Mouse (Mus musculus) CH12.LX (cell line): Measurements from ENCODE around the gene Igsf8. TPM values are rescaled to one million over a fixed set of nuclear protein-coding genes. Genes with fewer than 3 reads are reported as not detected.

Experiments used
- DNase-seq: peaks from one replicate; pipeline ENCODE4 v3.0.0-alpha.2; 2013; ENCODE audit errors: extremely low read depth
- H3K27ac ChIP-seq: 2 replicates; pipeline ENCODE4 v1.5.1; 2012; ENCODE audit warnings: low read depth, mild to moderate bottlenecking, control low read depth, moderate library complexity; ENCODE audit not compliant: insufficient read depth
- H3K27me3 ChIP-seq: replicated peaks from 2 replicates; pipeline ENCODE3; 2012; ENCODE audit warnings: inconsistent platforms
- H3K36me3 ChIP-seq, 2 experiments: replicated peaks in 1 of 2; 2 replicates each; pipeline versions ENCODE3 to v1.6.1; 2012; ENCODE audit warnings: inconsistent platforms in 1 of 2, low read length in 1 of 2, mild to moderate bottlenecking in 1 of 2, mixed read lengths in 1 of 2, moderate library complexity in 1 of 2; ENCODE audit not compliant: control insufficient read depth in 1 of 2, insufficient read depth in 1 of 2
- H3K4me1 ChIP-seq, 2 experiments: 2 replicates each; pipeline ENCODE4 v1.6.1; 2012; ENCODE audit warnings: inconsistent platforms in 1 of 2, moderate library complexity in 1 of 2; ENCODE audit not compliant: insufficient read depth in 2 of 2, control insufficient read depth in 1 of 2
- H3K4me2 ChIP-seq: 2 replicates; pipeline ENCODE4 v1.6.1; 2012; ENCODE audit warnings: low read depth, mild to moderate bottlenecking, control low read depth; ENCODE audit not compliant: poor library complexity, insufficient read depth, severe bottlenecking
- H3K4me3 ChIP-seq, 3 experiments: fragments of 150-350 bp in 1 of 3; sonication (generic) in 1 of 3; replicated peaks in 1 of 3; 2 replicates each; pipeline versions ENCODE3 to v1.5.1; 2011 to 2012; ENCODE audit warnings: low read depth in 2 of 3, low read length in 2 of 3, mild to moderate bottlenecking in 2 of 3, moderate library complexity in 2 of 3, control low read depth in 1 of 3, improper control_type of control experiment in 1 of 3, inconsistent platforms in 1 of 3, mixed read lengths in 1 of 3; ENCODE audit not compliant: poor library complexity in 1 of 3
- H3K79me2 ChIP-seq: replicated peaks from 2 replicates; pipeline ENCODE4 v1.6.1; 2012; ENCODE audit warnings: mild to moderate bottlenecking, moderate library complexity; ENCODE audit not compliant: control insufficient read depth, poor library complexity, insufficient read depth, severe bottlenecking; ENCODE audit errors: extremely low read depth
- H3K9ac ChIP-seq: 2 replicates; pipeline ENCODE4 v1.6.1; 2012; ENCODE audit warnings: low read depth, mild to moderate bottlenecking, control low read depth, moderate library complexity; ENCODE audit not compliant: insufficient read depth
- H3K9me3 ChIP-seq: replicated peaks from 2 replicates; pipeline ENCODE3; 2012; ENCODE audit warnings: low read length, inconsistent platforms, mixed read lengths
- BHLHE40 ChIP-seq: IDR thresholded peaks from 2 replicates; pipeline ENCODE4 v1.6.1; 2011; ENCODE audit warnings: mild to moderate bottlenecking, low read depth, low read length, improper control_type of control experiment
- CHD1 ChIP-seq: IDR thresholded peaks from 2 replicates; pipeline ENCODE4 v1.6.1; 2012; ENCODE audit warnings: low read depth, low read length, improper control_type of control experiment, inconsistent platforms
- CHD2 ChIP-seq: IDR thresholded peaks from 2 replicates; pipeline ENCODE4 v1.6.1; 2011; ENCODE audit warnings: low read length, improper control_type of control experiment
- E2F4 ChIP-seq: IDR thresholded peaks from 2 replicates; pipeline ENCODE4 v1.6.1; 2011; ENCODE audit warnings: low read depth, low read length, improper control_type of control experiment; ENCODE audit not compliant: insufficient replicate concordance
- EP300 ChIP-seq: IDR thresholded peaks from 2 replicates; pipeline ENCODE4 v1.6.1; 2011; ENCODE audit warnings: low read length, improper control_type of control experiment
- ETS1 ChIP-seq: conservative IDR thresholded peaks from 2 replicates; pipeline ENCODE4 v1.6.1; 2012; ENCODE audit warnings: low read depth, mild to moderate bottlenecking, inconsistent platforms, low read length, improper control_type of control experiment, moderate library complexity
- HCFC1 ChIP-seq: IDR thresholded peaks from 2 replicates; pipeline ENCODE4 v1.6.1; 2012; ENCODE audit warnings: low read depth, mild to moderate bottlenecking, inconsistent platforms, low read length, improper control_type of control experiment
- JUN ChIP-seq: IDR thresholded peaks from 2 replicates; pipeline ENCODE4 v1.6.1; 2011; ENCODE audit warnings: low read depth, mild to moderate bottlenecking, low read length, improper control_type of control experiment, moderate library complexity; ENCODE audit not compliant: insufficient read depth
- KAT2A ChIP-seq: IDR thresholded peaks from 2 replicates; pipeline ENCODE4 v1.6.1; 2012; ENCODE audit warnings: low read length, improper control_type of control experiment, inconsistent platforms; ENCODE audit not compliant: insufficient replicate concordance
- MAFK ChIP-seq: IDR thresholded peaks from 2 replicates; pipeline ENCODE4 v1.6.1; 2011; ENCODE audit warnings: low read length, improper control_type of control experiment; ENCODE audit not compliant: insufficient replicate concordance
- MAX ChIP-seq: IDR thresholded peaks from 2 replicates; pipeline ENCODE4 v1.6.1; 2011; ENCODE audit warnings: low read length, improper control_type of control experiment
- MAZ ChIP-seq: IDR thresholded peaks from 2 replicates; pipeline ENCODE4 v1.6.1; 2012; ENCODE audit warnings: low read depth, mild to moderate bottlenecking, inconsistent platforms, low read length, improper control_type of control experiment, moderate library complexity
- NRF1 ChIP-seq: IDR thresholded peaks from 2 replicates; pipeline ENCODE4 v1.6.1; 2014; ENCODE audit warnings: low read depth, mild to moderate bottlenecking, inconsistent platforms, low read length, improper control_type of control experiment, moderate library complexity
- PAX5 ChIP-seq: IDR thresholded peaks from 2 replicates; pipeline ENCODE4 v1.6.1; 2012; ENCODE audit warnings: low read length, inconsistent platforms, mixed read lengths
- POLR2AphosphoS2 ChIP-seq: IDR thresholded peaks from 2 replicates; pipeline ENCODE4 v1.6.1; 2011; ENCODE audit warnings: low read depth, low read length, improper control_type of control experiment
- RAD21 ChIP-seq: IDR thresholded peaks from 2 replicates; pipeline ENCODE4 v1.6.1; 2011; ENCODE audit warnings: low read depth, mild to moderate bottlenecking, low read length, improper control_type of control experiment, moderate library complexity
- RCOR1 ChIP-seq: conservative IDR thresholded peaks from 2 replicates; pipeline ENCODE4 v1.6.1; 2012; ENCODE audit warnings: low read depth, mild to moderate bottlenecking, inconsistent platforms, low read length, improper control_type of control experiment
- TCF12 ChIP-seq: IDR thresholded peaks from 2 replicates; pipeline ENCODE4 v1.6.1; 2014; ENCODE audit warnings: low read depth, mild to moderate bottlenecking, inconsistent platforms, low read length, improper control_type of control experiment
- USF1 ChIP-seq: IDR thresholded peaks from 2 replicates; pipeline ENCODE4 v1.6.1; 2014; ENCODE audit warnings: low read depth, mild to moderate bottlenecking, inconsistent platforms, low read length, improper control_type of control experiment
- ZMIZ1 ChIP-seq: IDR thresholded peaks from 2 replicates; pipeline ENCODE4 v1.6.1; 2012; ENCODE audit warnings: low read depth, mild to moderate bottlenecking, inconsistent platforms, low read length, improper control_type of control experiment
- ZNF384 ChIP-seq: IDR thresholded peaks from 2 replicates; pipeline ENCODE4 v1.6.1; 2012; ENCODE audit warnings: low read depth, low read length, improper control_type of control experiment, inconsistent platforms
- dilution Hi-C: fragments of 300-500 bp; cut with MboI; formaldehyde crosslinking; loops from 2 replicates; pipeline ENCODE4 v1.14.3; 2020; ENCODE audit warnings: low sequenced_read_pairs; ENCODE audit not compliant: extremely low pct_unique_long_range_greater_than_20kb, extremely low pct_ligation_motif_present
- in situ Hi-C: fragments of 300-500 bp; cut with MboI; formaldehyde crosslinking; loops from 3 replicates; pipeline ENCODE4 v1.14.3; 2019; ENCODE audit warnings: low sequenced_read_pairs, low pct_ligation_motif_present, low pct_unique_long_range_greater_than_20kb, mixed read lengths
- polyA plus RNA-seq: library from polyadenylated mRNA; unstranded; fragments of >175 nt; gene quantifications from 2 replicates; pipeline ENCODE4 v1.2.1, GENCODE M21; 2012; ENCODE audit warnings: low read depth; ENCODE audit not compliant: insufficient read length
- total RNA-seq, 2 experiments: library from RNA; depleted of rRNA; stranded (reverse); fragments of 300-350 nt in 1 of 2; fragments of >200 nt in 1 of 2; gene quantifications; 2 replicates each; pipeline ENCODE4 v1.2.3; 2012 to 2014

The Igsf8 gene
- total and polyA plus RNA-seq, 3 experiments, result 7.4 to 37.0 (median 25.9) TPM

DNA sequence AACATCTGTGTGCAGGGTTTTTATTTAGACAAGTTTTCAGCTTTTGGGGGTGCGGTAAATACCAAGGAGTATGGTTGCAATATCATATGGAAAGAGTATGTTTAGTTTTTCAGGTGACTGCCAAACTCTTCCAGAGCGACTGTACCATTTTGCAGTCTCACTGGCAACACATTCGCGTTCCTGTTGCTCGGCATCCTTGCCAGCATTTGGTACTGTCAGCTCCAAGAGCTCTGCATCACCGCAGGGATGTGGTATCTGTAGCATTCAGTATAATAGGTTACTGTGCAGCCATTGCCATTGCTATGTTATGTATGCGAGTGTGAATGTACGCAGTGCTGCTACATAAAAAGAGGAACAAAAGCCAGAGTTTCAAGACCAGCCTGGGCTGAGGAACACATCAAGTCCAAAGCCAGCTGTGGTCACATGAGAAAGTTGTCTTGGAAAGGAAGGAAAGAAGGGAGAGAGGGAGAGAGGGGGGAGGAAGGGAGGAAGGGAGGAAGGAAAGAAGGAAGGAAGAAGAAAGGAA, 70.0 kb downstream of the Igsf8 start:
- dilution Hi-C loops (no loop called here), in situ Hi-C loops (no loop called here)
- H3K27ac ChIP-seq, result no peak overlapping the region
- TF ChIP-seq PAX5 (no peak), MAX (no peak), POLR2AphosphoS2 (no peak), RCOR1 (no peak), E2F4 (no peak), HCFC1 (no peak), TCF12 (no peak), MAFK (no peak), KAT2A (no peak), EP300 (no peak), RAD21 (no peak), BHLHE40 (no peak), MAZ (no peak), ETS1 (no peak), JUN (no peak), CHD1 (no peak)
- peaks cover 0 to 10% of the 10 kb centered on the region in 2 experiments; a peak in 3 of 4 replicates for H3K4me1 ChIP-seq
- H3K36me3 ChIP-seq, result no peaks in the 10 kb centered on the region
- peak overlapping the region; percentile 26 for H3K4me2 ChIP-seq
- no peak overlapping the region for H3K9ac ChIP-seq
- no peak overlapping the region for H3K4me3 ChIP-seq
- H3K27me3 ChIP-seq, result peaks cover 50% of the 10 kb centered on the region
- H3K79me2 ChIP-seq, result no peaks in the 10 kb centered on the region
- peaks cover 1% of the 10 kb centered on the region for H3K9me3 ChIP-seq
- no peak for DNase-seq

GRCm38 (mm10) chr1:172332925-172333324, 71.5 kb downstream of the Igsf8 start:
- DNase-seq, result no peak
- TF ChIP-seq USF1, result no peak
- TF ChIP-seq CHD2, result peak; percentile 56; the same call in 1 of the 2 replicates
- no peak for TF ChIP-seq ZMIZ1
- no peak for TF ChIP-seq ETS1
- TF ChIP-seq MAFK, result no peak
- TF ChIP-seq ZNF384, result no peak
- no peak for TF ChIP-seq NRF1
- Histone ChIP-seq H3K36me3 (no peaks in the 10 kb centered on the region), H3K4me3 (no peak overlapping the region), H3K4me2 (no peak overlapping the region), H3K9ac (no peak overlapping the region), H3K27me3 (peaks cover 54% of the 10 kb centered on the region), H3K9me3 (no peaks in the 10 kb centered on the region), H3K4me1 (peaks cover 0 to 10% of the 10 kb centered on the region in 2 experiments; a peak in 3 of 4 replicates), H3K27ac (no peak overlapping the region), H3K79me2 (no peaks in the 10 kb centered on the region)
- in situ Hi-C loops, result no loop called here
- dilution Hi-C loops, result no loop called here
